Mouse (Mus musculus): Measurements from ENCODE around the gene Gm49027. TPM values are rescaled to one million over a fixed set of nuclear protein-coding genes. Genes with fewer than 3 reads are reported as not detected.
A peak's percentile ranks its signal among the peaks of the same experiment; 100 is the strongest.

Gm49027 gene
- total and polyA plus RNA-seq, 3 experiments = 0.38 TPM; not detected in 2

GRCm38 (mm10) chr5:123572357-123573186 lies 47.3 kb upstream of the Gm49027 start, which contains the start of gene Vps33a:
Vps33a (minus strand) TSS chr5:123573038.
- peak within 1 kb of the TSS; percentile 68 to 91 (median 82) for H3K4me3 ChIP-seq (replicated peaks in 1 of 3; ENCODE audit: low read depth in 2 of 3, low read length in 2 of 3, poor library complexity in 1 of 3)
- DNase-seq (ENCODE audit: extremely low read depth) = peak; percentile 99
- H3K9ac ChIP-seq (ENCODE audit: insufficient read depth, low read depth) = peak within 1 kb of the TSS; percentile 60
- TF ChIP-seq KAT2A (IDR thresholded peaks at IDR 0.05; ENCODE audit: insufficient replicate concordance, low read length) = 0 out of 2 replicates have a peak, but pooled peaks have one; percentile 51
- TF ChIP-seq ZC3H11A (IDR thresholded peaks at IDR 0.05; ENCODE audit: low read depth, low read length) = no peak
- TF ChIP-seq HCFC1 (IDR thresholded peaks at IDR 0.05; ENCODE audit: low read depth, low read length) = peak; percentile 84
- peak; percentile 84 for TF ChIP-seq TCF12 (IDR thresholded peaks at IDR 0.05; ENCODE audit: low read depth, low read length)
- no peak for TF ChIP-seq EP300 (IDR thresholded peaks at IDR 0.05; ENCODE audit: low read length)
- peak; percentile 88 for TF ChIP-seq POLR2A (IDR thresholded peaks at IDR 0.05; ENCODE audit: low read depth, low read length)
- TF ChIP-seq ELF1 (IDR thresholded peaks at IDR 0.05; ENCODE audit: low read depth, low read length) = peak; percentile 68
- TF ChIP-seq SMC3 (IDR thresholded peaks at IDR 0.05; ENCODE audit: low read depth, low read length) = no peak
- no peak for TF ChIP-seq CTCF (conservative IDR thresholded peaks at IDR 0.05 in 1 of 2, IDR thresholded peaks at IDR 0.05 in 1 of 2; ENCODE audit: low read depth in 2 of 2, low read length in 2 of 2)
- peak; percentile 55; the same call in 1 of the 2 replicates for TF ChIP-seq MEF2A (IDR thresholded peaks at IDR 0.05; ENCODE audit: borderline replicate concordance, low read depth, low read length)
- peak; percentile 100 for TF ChIP-seq USF1 (IDR thresholded peaks at IDR 0.05; ENCODE audit: low read depth, low read length)
- no peak for TF ChIP-seq RCOR1 (conservative IDR thresholded peaks at IDR 0.05; ENCODE audit: low read depth, low read length)
- TF ChIP-seq GABPA (IDR thresholded peaks at IDR 0.05; ENCODE audit: insufficient replicate concordance, low read depth, low read length) = no peak
- TF ChIP-seq SIN3A (IDR thresholded peaks at IDR 0.05; ENCODE audit: low read length) = peak; percentile 98
- no peak for TF ChIP-seq CHD2 (IDR thresholded peaks at IDR 0.05; ENCODE audit: low read length)
- TF ChIP-seq MAFK (IDR thresholded peaks at IDR 0.05; ENCODE audit: insufficient replicate concordance, low read length) = no peak
- TF ChIP-seq UBTF (IDR thresholded peaks at IDR 0.05; ENCODE audit: low read depth, low read length) = no peak
- TF ChIP-seq MXI1 (IDR thresholded peaks at IDR 0.05; ENCODE audit: low read depth, low read length) = peak; percentile 96
- TF ChIP-seq MAZ (IDR thresholded peaks at IDR 0.05; ENCODE audit: low read depth, low read length) = peak; percentile 49; the same call in 1 of the 2 replicates
- TF ChIP-seq USF2 (conservative IDR thresholded peaks at IDR 0.05; ENCODE audit: low read depth, low read length) = peak; percentile 100
- peak; percentile 98 for TF ChIP-seq MAX (IDR thresholded peaks at IDR 0.05; ENCODE audit: low read length)
- no peak for TF ChIP-seq E2F4 (IDR thresholded peaks at IDR 0.05; ENCODE audit: insufficient replicate concordance, low read depth, low read length)
- peak; percentile 80 for TF ChIP-seq MYC (IDR thresholded peaks at IDR 0.05; ENCODE audit: low read depth, low read length)
- peak; percentile 85 for TF ChIP-seq NRF1 (IDR thresholded peaks at IDR 0.05; ENCODE audit: low read depth, low read length)
- peak; percentile 20; the same call in 1 of the 2 replicates for TF ChIP-seq IRF4 (IDR thresholded peaks at IDR 0.05; ENCODE audit: low read depth, low read length)
- no peak for TF ChIP-seq ZKSCAN1 (IDR thresholded peaks at IDR 0.05; ENCODE audit: borderline replicate concordance, low read depth, low read length)
- TF ChIP-seq ZNF384 (IDR thresholded peaks at IDR 0.05; ENCODE audit: low read depth, low read length) = no peak
- TF ChIP-seq JUND (conservative IDR thresholded peaks at IDR 0.05; ENCODE audit: low read depth, low read length) = no peak
- TF ChIP-seq PAX5 (IDR thresholded peaks at IDR 0.05; ENCODE audit: low read length) = no peak
- TF ChIP-seq JUN (IDR thresholded peaks at IDR 0.05; ENCODE audit: insufficient read depth, low read depth, low read length) = no peak
- TF ChIP-seq TBP (conservative IDR thresholded peaks at IDR 0.05; ENCODE audit: low read depth, low read length) = no peak
- peak; percentile 69 for TF ChIP-seq ETS1 (conservative IDR thresholded peaks at IDR 0.05; ENCODE audit: low read depth, low read length)
- TF ChIP-seq RAD21 (IDR thresholded peaks at IDR 0.05; ENCODE audit: low read depth, low read length) = no peak
- TF ChIP-seq NELFE (IDR thresholded peaks at IDR 0.05; ENCODE audit: low read depth, low read length) = peak; percentile 79
- TF ChIP-seq CHD1 (IDR thresholded peaks at IDR 0.05; ENCODE audit: low read depth, low read length) = no peak
- TF ChIP-seq ZMIZ1 (IDR thresholded peaks at IDR 0.05; ENCODE audit: low read depth, low read length) = peak; percentile 71; the same call in 1 of the 2 replicates
- 0 out of 2 replicates have a peak, but pooled peaks have one; percentile 39 for TF ChIP-seq POLR2AphosphoS2 (IDR thresholded peaks at IDR 0.05; ENCODE audit: low read depth, low read length)
- TF ChIP-seq BHLHE40 (IDR thresholded peaks at IDR 0.05; ENCODE audit: low read depth, low read length) = peak; percentile 99
- peak within 1 kb of the TSS; percentile 17; the same call in 1 of the 2 replicates for H3K27ac ChIP-seq (ENCODE audit: insufficient read depth, low read depth)
- dilution Hi-C loops (cut with MboI; ENCODE audit: extremely low pct_ligation_motif_present, extremely low pct_unique_long_range_greater_than_20kb, low sequenced_read_pairs) = no loop called here
- H3K4me1 ChIP-seq (ENCODE audit: control insufficient read depth in 1 of 2, insufficient read depth in 2 of 2) = peaks cover 10 to 21% of the 10 kb centered on the region in 2 experiments
- H3K79me2 ChIP-seq (replicated peaks; ENCODE audit: control insufficient read depth, extremely low read depth, insufficient read depth, poor library complexity, severe bottlenecking) = no peaks in the 10 kb centered on the region; the same call in 1 of the 2 replicates
- H3K9me3 ChIP-seq (replicated peaks; ENCODE audit: low read length) = no peaks in the 10 kb centered on the region
- H3K36me3 ChIP-seq (replicated peaks in 1 of 2; ENCODE audit: control insufficient read depth in 1 of 2, insufficient read depth in 1 of 2, low read length in 1 of 2) = peaks cover 23 to 45% of the 10 kb centered on the region in 2 experiments
- H3K4me2 ChIP-seq (ENCODE audit: insufficient read depth, low read depth, poor library complexity, severe bottlenecking) = peak within 1 kb of the TSS; percentile 77
- in situ Hi-C loops (cut with MboI; ENCODE audit: low pct_ligation_motif_present, low pct_unique_long_range_greater_than_20kb, low sequenced_read_pairs) = loop anchor here (5.0 kb wide), 1 partner anchor 55 kb away; no protein-coding TSS in a partner anchor
- no peaks in the 10 kb centered on the region for H3K27me3 ChIP-seq (replicated peaks)
